Mouse (Mus musculus) bone marrow macrophage, adult 2 months (primary cell): ENCODE results near the gene Gm21954.

ENCODE experiments used
- CTCF ChIP-seq: IDR thresholded peaks from 2 replicates; pipeline ENCODE4 v1.5.1; 2012; ENCODE audit warnings: low read depth, mild to moderate bottlenecking, low read length, moderate library complexity
- POLR2A ChIP-seq: IDR thresholded peaks from 2 replicates; pipeline ENCODE4 v1.6.1; 2012; ENCODE audit warnings: mild to moderate bottlenecking, low read depth, low read length, borderline replicate concordance

- TF ChIP-seq CTCF: no peak
- no peak for TF ChIP-seq POLR2A
These were observed 5.7 kb downstream of the Gm21954 start for GRCm38 (mm10) chr3:55466348-55466747.
